Mouse (Mus musculus) erythroid progenitor cell, adult 5-6 weeks (primary cell): ENCODE results near the gene Fam57b. TPM values are rescaled to one million over a fixed set of nuclear protein-coding genes. Genes with fewer than 3 reads are reported as not detected.
"Not testable (repeated sequence)": the region's sequence is repeated elsewhere in the genome, so short reads cannot be mapped to it uniquely, and the experiment has no call there.

Experiments used
- ATAC-seq: replicated peaks from 2 replicates; pipeline ENCODE4 v1.8.0; 2016; ENCODE audit warnings: moderate number of reproducible peaks, mild to moderate bottlenecking, moderate TSS enrichment, inconsistent platforms; ENCODE audit not compliant: poor library complexity, low FRiP score, severe bottlenecking
- total RNA-seq, 2 experiments: library from RNA; stranded (forward) in 1 of 2; stranded (reverse) in 1 of 2; fragments of 150-400 nt in 1 of 2; fragments of 186-747, 209-891 nt in 1 of 2; gene quantifications; 2 replicates each; pipeline versions ENCODE4 v1.2.3 to v1.2.4; 2015 to 2017; ENCODE audit warnings: low replicate concordance in 2 of 2

Gene Fam57b
- total RNA-seq, 2 experiments from 2014 or later = not detected

DNA sequence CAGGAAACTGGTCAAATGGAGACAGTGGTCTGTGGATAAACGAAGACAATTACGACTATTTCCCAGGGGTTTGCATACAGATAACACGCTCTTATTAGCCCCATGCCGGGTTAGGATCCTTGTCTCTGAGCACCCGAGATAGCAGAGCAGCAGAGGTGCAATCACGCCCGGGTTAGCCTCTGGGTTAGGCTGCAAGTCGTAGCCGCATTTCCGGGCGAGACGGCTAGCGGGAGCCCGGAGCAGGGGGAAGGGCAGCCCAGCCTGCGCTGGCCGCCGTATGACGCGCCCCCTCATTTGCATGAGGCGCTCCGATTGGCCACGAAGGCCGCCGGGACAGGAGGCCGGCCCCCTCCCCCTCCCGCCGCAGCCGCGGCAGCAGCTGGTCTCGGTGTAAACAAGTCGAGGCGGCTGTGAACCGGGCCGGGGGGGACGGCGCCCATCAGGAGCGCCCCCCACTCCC, 20.8 kb upstream of the Fam57b start, which contains the start of gene Ypel3:
Gene Ypel3, plus strand, starts transcription at position 358 of the 460 bp plus-strand sequence.
- peak; percentile 93 for ATAC-seq

DNA sequence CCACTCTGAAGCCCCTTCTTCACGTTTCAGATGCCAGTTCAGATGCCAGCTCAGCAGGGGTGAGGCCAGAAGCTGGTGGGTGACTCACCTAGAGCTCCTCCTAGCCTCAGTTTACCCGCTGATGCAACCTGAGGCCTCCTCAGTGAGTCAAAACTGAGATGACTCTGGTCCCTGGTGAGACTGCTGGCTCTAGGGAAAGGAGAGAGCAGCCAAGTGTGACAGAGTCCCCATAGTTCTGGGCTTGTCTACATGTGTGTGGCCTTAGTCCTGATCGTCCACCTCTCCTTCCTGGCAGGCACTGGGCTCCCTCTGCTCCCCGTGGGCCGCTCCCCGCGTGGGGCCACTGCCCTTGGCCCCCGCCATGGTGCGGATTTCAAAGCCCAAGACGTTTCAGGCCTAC, 20.0 kb upstream of the Fam57b start:
- peak; percentile 4; the same call in 1 of the 2 replicates for ATAC-seq

DNA sequence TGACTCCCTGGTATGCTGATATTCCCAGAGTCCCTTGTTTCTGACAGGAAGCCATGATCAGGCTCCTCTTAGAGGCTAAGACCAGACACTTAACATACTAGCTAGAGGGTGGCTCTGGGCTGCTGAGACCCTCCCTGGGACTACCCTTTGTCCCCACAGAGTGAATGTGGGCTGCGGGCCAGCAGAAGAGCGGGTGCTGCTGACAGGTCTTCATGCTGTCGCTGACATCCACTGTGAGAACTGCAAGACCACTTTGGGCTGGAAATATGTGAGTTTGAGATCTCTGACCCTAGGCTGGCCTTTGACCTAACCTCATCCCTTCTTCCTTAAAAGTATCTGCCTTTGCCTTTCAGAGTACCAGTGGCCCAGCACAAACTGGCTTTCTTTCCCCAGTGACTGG, 19.3 kb upstream of the Fam57b start:
- ATAC-seq = no peak

DNA sequence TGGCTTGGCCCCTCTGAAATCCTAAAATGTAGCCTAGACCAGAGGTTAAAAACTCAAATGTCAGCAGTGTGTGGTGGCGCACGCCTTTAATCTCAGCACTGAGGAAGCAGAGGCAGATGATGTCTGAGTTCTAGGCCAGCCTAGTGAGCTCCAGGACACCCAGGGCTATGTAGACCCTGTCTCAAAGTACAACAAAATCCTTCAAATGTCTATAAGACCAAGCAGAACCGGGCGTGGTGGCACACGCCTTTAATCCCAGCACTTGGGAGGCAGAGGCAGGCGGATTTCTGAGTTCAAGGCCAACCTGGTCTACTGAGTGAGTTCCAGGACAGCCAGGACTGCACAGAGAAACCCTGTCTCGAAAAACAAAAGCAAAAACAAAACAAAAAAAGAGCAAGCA, 18.4 kb upstream of the Fam57b start:
- ATAC-seq = not testable (repeated sequence)

DNA sequence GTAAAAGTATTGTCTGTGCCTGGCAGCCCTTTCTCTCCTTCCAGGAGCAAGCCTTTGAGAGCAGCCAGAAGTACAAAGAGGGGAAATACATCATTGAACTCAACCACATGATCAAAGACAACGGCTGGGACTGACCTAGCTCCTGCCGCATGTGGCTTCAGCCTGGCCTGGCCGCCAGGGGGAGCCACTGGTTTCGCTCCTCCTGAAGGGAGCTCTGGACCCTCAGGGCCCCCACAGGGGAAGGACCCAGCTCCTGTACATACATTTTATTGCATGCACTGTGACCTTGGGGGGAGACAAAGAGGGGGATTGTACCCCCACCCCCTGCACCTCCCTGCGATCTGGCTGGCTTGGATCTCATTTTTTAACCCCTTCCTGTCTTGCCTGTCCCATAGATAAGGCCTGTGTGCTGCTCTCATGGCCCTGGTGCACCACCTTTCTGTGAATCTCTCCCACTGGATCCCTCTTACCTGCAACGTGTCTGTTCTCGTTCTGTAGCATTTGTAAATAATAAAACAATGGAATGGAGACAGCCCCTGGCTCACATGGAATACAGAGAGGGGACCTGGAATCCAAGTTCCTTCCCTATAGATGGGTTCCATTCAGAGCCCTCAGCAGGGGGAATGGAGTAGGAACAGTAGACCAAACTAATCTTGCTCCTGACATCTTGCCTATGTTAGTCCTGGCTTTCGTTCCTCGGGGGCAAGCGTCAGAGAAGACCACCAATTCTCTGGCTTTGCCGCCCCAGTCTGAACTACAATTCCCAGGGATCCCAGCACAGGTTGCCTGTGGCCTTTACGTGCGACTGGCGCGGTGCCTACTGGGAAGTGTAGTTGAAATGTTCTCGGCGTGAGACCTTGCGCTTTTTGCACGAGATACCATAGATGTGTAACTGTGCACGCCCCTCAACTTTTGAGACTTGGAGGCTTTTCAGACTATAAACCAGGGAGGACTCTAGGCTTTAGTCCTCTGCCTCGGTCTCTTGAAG, 17.2 kb upstream of the Fam57b start:
- peak; percentile 56 for ATAC-seq

DNA sequence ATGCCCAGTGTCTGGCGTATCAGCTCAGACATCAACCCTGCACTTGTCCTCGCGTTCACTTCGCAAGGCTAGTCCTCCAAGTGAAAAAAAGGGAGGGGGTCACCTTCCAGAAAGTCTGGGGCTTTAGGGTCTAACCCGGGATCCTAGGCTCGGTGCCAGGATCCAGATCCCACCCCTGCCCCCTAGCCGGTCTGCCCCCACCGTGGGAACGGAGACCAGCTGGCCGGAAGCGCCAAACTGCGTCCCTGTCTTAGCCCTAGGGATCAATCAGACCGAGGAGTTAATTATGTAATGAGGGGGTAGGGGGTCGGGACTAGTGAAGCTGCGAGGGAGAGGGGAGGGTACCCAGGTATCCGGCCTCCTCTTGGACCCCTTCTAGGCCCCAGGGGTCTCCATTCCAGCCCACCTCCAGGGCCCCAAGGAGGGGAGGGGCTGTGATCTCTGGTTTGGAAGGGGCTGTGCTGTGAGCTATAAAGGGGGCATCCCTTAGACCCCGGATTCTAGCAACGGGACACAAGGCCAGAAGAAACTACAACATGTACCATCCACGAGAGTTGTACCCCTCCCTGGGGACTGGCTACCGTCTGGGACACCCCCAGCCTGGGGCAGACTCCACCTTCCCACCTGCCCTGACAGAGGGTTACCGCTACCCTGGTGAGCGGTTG, 16.4 kb upstream of the Fam57b start, which contains the start of gene Tbx6:
Gene Tbx6, plus strand, starts transcription at position 513 of the 665 bp plus-strand sequence.
- ATAC-seq = no peak

DNA sequence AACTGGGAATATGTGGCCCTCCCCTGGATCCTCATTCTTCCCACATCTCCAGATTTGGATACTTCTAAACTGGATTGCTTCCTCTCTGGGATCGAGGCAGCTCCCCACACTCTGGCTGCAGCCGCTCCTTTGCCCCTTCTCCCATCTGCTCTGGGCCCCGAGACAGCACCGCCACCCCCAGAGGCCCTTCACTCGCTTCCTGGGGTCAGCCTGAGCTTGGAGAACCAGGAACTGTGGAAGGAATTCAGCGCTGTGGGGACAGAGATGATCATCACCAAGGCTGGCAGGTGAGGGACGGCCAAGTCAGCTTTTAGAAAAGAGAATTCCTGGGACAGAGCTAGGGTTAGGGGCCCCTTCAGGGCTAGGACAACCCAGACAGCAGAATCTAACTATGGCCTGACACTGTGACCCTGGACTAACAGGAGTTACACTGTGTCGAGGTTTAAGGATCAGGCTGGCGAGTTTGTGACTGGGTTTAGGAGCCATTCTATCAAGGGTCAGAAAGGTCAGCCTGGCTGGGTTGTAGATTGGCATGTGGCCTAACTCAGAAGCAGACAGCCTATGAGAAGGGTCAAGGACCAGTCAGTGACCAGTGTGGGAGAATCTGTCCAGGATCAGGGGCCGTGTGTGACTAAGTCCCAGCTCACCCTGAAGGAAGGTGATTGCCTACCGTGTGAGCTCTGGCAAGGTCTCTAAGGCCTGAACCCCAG, 15.7 kb upstream of the Fam57b start:
- no peak for ATAC-seq

DNA sequence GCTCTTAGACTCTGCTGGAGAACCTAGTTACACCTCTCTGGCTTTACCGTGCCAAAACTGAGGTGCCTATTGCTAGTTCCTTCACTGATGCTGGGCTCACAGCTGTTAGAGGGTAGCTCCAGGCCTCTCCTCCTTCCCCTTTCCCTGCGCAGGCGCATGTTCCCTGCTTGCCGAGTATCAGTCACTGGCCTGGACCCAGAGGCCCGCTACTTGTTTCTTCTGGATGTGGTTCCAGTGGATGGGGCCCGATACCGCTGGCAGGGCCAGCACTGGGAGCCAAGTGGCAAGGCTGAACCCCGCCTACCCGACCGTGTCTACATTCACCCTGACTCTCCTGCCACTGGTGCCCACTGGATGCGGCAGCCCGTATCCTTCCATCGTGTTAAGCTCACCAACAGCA, 14.8 kb upstream of the Fam57b start:
- ATAC-seq = no peak

DNA sequence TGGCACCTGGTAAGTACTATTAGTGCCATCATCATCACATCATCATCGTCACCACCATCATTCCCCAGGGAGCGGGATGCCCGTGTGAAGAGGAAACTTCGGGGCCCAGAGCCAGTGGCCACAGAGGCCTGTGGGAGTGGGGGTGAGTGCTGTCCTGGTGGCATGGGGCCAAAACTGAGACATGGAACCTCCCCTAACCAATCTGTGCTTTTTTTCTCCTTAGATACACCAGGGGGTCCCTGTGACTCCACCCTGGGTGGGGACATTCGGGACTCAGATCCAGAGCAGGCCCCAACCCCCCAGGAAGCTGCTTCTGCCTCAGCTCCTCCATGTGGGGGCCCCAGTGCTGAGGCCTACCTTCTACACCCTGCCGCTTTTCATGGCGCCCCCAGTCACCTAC, 13.0 kb upstream of the Fam57b start:
- no peak for ATAC-seq

DNA sequence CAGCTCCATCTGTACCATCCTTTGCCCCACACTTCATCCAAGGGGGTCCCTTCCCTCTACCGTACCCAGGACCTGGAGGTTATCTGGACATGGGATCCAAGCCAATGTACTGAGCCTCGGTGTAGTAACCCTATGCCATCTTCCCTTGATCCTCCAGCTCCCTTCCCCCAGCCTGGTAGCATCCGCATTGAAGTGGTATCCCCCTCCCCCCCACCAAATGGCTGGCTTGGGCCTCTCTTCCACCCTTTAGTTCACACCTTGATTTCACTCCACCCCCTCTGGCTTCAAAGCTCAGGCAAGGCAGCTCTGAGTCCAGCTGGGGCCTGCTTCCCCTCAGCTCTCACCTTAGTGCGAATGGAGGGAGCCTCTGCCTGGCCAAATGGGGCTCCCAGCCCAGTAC, 12.4 kb upstream of the Fam57b start:
- no peak for ATAC-seq

DNA sequence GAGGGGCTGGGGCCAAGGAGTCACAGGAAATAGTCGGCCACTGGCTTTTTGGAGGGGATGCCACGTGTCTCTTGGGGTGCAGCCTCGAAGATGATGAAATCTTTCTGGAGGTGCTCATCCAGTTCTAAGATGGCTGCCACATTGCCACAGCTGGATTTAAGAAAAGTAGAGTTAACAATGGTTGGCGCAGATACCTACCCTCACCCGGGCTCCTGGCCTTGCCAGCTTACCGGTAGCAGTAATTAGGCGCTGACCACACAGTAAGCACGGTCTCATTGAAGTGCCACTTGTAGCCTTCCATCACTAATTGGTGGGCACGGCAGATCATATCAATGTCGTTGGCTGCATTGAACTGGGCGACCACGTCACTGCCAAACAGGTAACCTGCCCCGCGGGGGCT, 11.3 kb upstream of the Fam57b start:
- no peak for ATAC-seq

DNA sequence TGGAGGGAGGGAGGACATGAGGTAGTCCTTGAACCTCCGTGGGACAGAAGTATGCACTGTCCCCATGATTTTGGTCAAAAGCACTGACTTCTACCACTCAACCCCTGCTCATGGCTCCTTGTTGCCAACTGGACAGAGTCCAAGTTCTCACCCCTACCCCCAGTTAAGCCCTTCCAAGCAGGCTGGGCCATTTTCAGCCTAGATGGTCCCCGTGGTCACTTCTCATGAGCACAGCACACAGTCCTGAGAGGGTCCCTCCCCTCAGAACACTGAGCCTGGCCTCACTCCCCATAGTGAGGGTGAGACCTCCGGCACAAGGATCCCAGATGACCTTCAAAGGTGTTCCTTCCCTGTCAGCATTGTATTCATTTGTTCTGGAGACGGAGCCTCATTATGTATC, 8.3 kb upstream of the Fam57b start:
- no peak for ATAC-seq

DNA sequence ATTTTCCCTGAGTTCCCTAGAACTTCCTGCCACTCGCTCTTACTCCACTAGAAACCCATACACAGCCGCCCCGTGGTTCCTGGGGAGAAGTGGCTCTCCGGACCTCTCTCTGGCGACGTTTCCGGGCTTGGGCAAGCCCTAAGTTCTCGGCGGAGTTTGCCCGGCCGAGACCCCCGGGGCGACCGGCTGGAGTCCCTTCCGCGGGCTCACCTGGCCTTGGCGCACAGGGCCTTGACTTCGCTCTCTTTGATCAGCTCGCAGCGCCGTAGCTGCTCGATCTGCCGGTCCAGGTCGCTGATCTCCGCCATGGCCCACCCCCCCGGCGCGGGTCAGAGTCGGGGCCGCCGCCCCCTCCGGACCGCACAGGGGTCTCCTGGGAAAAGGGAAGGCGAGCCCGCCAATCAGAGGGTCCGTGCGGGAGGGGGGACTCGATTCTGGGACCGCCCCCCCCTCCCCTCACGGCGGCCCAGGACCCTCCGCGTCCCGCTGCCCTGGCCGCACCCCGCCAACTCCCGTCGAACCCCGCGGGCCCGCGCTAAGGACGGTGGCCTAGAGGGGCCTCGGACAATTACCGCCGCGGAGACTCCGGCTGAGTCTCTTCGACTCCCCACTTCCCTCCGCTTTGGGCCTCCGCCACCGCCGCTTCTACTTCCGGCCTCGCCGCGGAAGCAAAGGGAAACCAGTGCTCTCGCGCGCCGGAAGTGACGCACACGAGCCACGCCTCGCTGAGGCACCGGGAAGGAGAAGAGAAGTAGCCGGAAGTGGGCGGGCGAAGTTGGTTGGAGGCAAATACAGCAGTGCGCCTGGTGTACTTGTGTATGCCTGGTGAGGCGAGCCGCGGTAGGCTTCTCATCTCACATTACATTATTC, 5.4 kb upstream of the Fam57b start, which contains the start of gene Ppp4c:
Gene Ppp4c, minus strand, starts transcription at position 646 of the 870 bp plus-strand sequence.
- peak; percentile 96 for ATAC-seq

DNA sequence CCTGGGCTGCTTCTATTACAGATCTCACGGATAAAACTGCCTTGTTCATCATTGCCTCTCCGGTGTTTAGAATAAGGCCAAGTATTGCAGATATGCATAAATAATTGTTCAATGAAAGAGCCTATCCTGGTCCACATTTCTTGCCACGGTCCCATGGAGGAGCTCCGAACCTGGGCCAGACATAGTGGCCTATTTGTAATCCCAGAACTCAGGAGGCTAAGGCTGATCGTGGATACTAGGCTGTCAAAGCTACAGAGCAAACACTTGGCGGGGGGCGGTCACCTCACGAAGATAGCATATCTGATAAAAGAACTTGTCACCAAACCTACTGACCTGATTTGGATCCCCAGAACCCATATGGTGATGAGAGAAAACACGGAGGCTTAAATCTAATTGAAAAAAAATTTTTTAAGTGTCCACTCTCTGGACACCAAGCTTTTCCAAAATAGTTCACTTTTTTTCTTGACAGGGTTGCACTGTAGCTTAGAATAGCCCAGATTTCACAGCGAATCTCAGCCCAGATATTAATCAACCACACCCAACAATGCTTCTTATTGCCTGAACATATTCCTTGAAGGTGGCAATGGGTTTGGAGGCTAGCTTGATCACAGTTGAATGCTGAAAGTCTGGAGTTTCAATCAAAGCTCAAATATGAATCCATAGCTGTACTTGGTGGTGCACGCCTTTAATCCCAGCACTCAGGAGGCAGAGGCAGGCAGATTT, 4.6 kb upstream of the Fam57b start:
- ATAC-seq = 0 out of 2 replicates have a peak, but pooled peaks have one; percentile 6

DNA sequence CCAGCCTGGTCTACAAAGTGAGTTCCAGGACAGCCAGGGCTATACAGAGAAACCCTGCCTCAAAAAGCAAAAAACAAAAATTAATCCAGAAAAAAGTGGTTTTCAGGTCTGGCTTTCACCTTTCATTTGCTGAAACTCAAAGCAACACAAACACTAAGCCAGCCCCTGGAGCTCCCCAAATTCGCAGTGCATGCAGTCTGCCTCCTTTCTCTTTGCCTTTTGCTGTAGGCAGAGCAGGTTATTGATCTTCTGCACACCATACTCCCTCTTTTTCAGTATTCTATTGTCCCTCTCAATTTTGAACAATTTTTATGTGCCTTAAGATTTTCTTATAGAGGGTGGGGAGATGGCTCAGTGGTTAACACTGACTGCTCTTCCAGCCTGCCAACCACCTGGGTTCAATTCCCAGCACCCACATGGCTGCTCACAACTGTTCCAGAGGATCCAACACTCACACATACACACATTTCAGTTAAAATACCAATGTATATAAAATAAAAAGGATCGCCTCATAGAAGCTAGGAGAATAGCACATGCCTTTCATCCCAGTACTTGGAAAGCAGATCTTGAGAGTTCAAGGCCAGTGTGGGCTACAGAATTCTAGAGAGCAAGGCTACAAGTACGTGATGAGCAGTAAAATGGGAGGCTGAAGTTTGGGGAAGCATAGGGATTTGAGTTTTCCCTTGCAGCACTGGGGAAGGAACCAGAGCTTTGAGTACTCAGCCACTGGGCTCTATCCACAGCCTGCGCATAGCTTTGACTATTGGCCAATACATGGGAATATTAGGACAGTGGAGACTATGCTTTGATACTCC, 3.8 kb upstream of the Fam57b start:
- no peak for ATAC-seq

DNA sequence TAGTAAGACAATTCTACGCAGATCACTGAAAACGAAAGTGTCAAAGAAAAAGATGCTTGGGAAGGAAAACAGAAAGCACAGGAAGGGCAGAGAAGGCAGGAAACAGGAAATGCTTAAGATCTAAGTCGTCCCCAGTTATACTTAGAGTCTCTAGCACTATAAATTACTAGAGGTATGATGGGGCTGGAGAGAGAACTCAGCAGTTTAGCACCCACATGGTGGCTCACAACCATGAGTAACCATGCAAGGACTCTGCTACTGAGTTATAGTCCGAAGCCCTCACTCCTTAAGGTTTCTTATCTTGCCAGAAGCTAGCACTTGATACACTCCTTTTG, 3.2 kb upstream of the Fam57b start:
- no peak for ATAC-seq

DNA sequence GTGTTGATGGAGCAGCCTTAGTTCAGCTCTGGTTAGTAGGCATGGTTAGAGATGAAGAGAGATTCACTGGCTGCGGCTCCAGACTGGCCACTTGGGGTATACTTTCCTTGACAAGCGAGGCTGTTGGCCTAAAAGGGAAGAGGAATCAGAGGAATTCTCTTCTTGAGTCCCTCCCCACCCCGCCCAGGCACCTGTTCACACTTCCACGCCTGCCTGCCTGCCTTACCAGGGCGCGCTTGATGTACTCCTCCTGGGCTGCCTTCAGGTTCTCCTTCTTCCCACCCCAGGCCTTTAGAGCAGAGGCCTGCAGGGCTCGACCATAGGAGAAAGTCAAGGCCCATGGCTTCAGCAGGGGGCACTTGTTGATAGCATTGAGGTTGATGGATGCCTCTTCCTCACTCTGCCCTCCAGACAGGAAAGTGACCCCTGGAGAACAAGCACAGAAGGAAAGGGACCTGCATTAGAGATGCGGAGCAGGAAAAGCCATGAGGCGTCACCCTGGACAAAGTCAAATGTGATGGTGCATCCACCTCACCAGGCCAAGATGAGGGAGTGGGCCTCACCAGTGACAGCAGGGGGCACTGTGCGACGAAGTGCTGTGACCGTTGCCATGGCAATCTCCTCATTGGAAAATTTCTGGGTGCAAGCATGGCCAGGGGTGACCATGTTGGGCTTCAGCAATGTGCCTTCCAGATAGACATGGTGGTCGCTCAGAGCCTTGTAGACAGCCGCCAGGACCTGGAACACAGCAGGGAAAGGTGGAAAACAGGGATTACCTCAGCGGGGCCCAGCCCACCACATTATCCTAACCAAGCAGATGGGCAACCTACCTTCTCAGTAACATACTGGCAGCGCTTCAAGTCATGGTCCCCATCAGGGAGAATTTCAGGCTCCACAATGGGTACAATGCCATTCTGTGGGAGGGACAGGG, 1.8 kb upstream of the Fam57b start:
- ATAC-seq = no peak
